Mouse (Mus musculus) kidney, adult 2 months (tissue): ENCODE results near the gene Daam1.

Experiments used
- CTCF ChIP-seq: fragments of 200-500 bp; conservative IDR thresholded peaks from 2 replicates; pipeline ENCODE4 v1.5.1; 2011; ENCODE audit warnings: low read depth, mild to moderate bottlenecking, control low read depth, low read length, moderate library complexity, mixed read lengths; ENCODE audit not compliant: insufficient read depth, insufficient read length
- POLR2A ChIP-seq: fragments of 200-500 bp; IDR thresholded peaks from one replicate; pipeline ENCODE4 v1.6.1; 2011; ENCODE audit warnings: low read depth, low read length, control low read depth

DNA sequence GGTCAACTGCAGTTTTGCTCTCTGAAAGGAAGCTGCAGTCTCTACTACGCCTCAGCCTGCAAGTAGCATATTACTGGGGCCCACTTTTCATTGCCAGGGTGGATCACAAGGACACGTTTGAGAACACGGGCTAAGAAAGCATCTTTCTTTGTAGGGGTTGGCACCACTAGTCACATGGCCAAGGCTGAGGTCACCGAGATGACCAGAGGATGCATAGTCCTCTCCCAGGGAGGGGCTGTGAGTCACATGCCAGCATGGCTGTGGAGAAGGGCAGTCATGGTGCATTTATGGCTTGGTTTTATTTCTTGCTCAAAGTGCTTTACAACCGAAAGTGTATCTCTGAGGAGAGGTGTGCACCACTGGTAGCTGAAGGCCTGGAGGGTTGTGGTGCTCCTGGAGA is 67.4 kb downstream of the Daam1 start:
- TF ChIP-seq CTCF = no peak
- no peak for TF ChIP-seq POLR2A
